Mouse (Mus musculus) testis, adult 2 months (tissue): ENCODE measurements around the gene Glt28d2.

Source experiments
- CTCF ChIP-seq: fragments of 200-500 bp; IDR thresholded peaks from 2 replicates; pipeline ENCODE4 v1.5.1; 2012; ENCODE audit warnings: low read depth, mild to moderate bottlenecking, inconsistent platforms, low read length, moderate library complexity; ENCODE audit not compliant: control insufficient read depth, insufficient read depth, insufficient replicate concordance
- POLR2A ChIP-seq: fragments of 200-500 bp; IDR thresholded peaks from 2 replicates; pipeline ENCODE4 v1.6.1; 2012; ENCODE audit warnings: low read depth, mild to moderate bottlenecking, inconsistent platforms, low read length, moderate library complexity; ENCODE audit not compliant: control insufficient read depth

GRCm38 (mm10) chr3:85928140-85928611 is 40.9 kb upstream of the Glt28d2 start:
- TF ChIP-seq CTCF (no peak), POLR2A (no peak)
